Mouse (Mus musculus) midbrain, embryonic 15.5 days (tissue): Measurements from ENCODE around the gene Scn7a. TPM values are rescaled to one million over a fixed set of nuclear protein-coding genes. Genes with fewer than 3 reads are reported as not detected.
A peak's percentile ranks its signal among the peaks of the same experiment; 100 is the strongest.

Source experiments
- ATAC-seq: fragments of 200-750 bp; cut with Nextera tagmentation; replicated peaks from 2 replicates; pipeline ENCODE4 v1.8.0; 2017; ENCODE audit warnings: moderate TSS enrichment
- H3K27ac ChIP-seq: fragments of 300-500 bp; sonication (generic); 2 replicates; pipeline ENCODE4 v1.5.1; 2015; ENCODE audit warnings: mild to moderate bottlenecking, inconsistent platforms
- H3K27me3 ChIP-seq: fragments of 300-500 bp; sonication (generic); replicated peaks from 2 replicates; pipeline ENCODE4 v1.6.1; 2015; ENCODE audit warnings: inconsistent platforms
- H3K36me3 ChIP-seq: fragments of 300-500 bp; sonication (generic); replicated peaks from 2 replicates; pipeline ENCODE4 v1.6.1; 2015; ENCODE audit warnings: inconsistent platforms
- H3K4me1 ChIP-seq: fragments of 300-500 bp; sonication (generic); 2 replicates; pipeline ENCODE4 v1.6.1; 2015; ENCODE audit warnings: inconsistent platforms
- H3K4me2 ChIP-seq: fragments of 300-500 bp; sonication (generic); 2 replicates; pipeline ENCODE4 v1.6.1; 2015; ENCODE audit warnings: inconsistent platforms, mild to moderate bottlenecking, moderate library complexity
- H3K4me3 ChIP-seq: fragments of 300-500 bp; sonication (generic); 2 replicates; pipeline ENCODE4 v1.5.1; 2015; ENCODE audit warnings: mild to moderate bottlenecking, inconsistent platforms
- H3K9ac ChIP-seq: fragments of 300-500 bp; sonication (generic); 2 replicates; pipeline ENCODE4 v1.6.1; 2015; ENCODE audit warnings: mild to moderate bottlenecking, inconsistent platforms
- H3K9me3 ChIP-seq: fragments of 300-500 bp; sonication (generic); 2 replicates; pipeline ENCODE4 v1.6.1; 2016; ENCODE audit warnings: inconsistent platforms
- WGBS: fragments of 180-500 bp; shearing (Covaris S2); methylation state at CpG from one replicate; pipeline ENCODE4 v1.1.7; 2015; ENCODE audit warnings: mixed read lengths; 5-methylcytosine and 5-hydroxymethylcytosine counted together
- polyA plus RNA-seq: library from polyadenylated mRNA; unstranded; fragments of >200 nt; fragmentation: Nextera tagmentation; extraction: Ambion mirVana; gene quantifications from 2 replicates; pipeline ENCODE4 v1.2.1, GENCODE M21; 2015

Gene Scn7a
- polyA plus RNA-seq = 0.08 and 0.17 TPM in 2 replicates

- no peak for ATAC-seq
- no peaks in the 10 kb centered on the region for H3K9me3 ChIP-seq
- WGBS = 39% methylated on average over 6 of the region's 6 CpGs
Measured at GRCm38 (mm10) chr2:66784765-66785164, at the start of gene Scn7a. Scn7a (minus strand) TSS chr2:66784914.

GRCm38 (mm10) chr2:66827729-66828128 lies 43.0 kb upstream of the Scn7a start:
- Histone ChIP-seq H3K9me3 (no peaks in the 10 kb centered on the region), H3K9ac (no peak overlapping the region), H3K4me1 (no peaks in the 10 kb centered on the region), H3K27ac (no peak overlapping the region), H3K36me3 (no peaks in the 10 kb centered on the region), H3K27me3 (no peaks in the 10 kb centered on the region), H3K4me3 (no peak overlapping the region), H3K4me2 (no peak overlapping the region)
- WGBS = 88% methylated on average over 1 of the region's 1 CpGs
- no peak for ATAC-seq

More at GRCm38 (mm10) chr2:66784765-66785164, at the start of gene Scn7a:
- no peaks in the 10 kb centered on the region for H3K4me1 ChIP-seq
- no peak within 1 kb of the TSS for H3K4me2 ChIP-seq
- no peaks in the 10 kb centered on the region for H3K36me3 ChIP-seq
- no peak within 1 kb of the TSS for H3K27ac ChIP-seq
- no peak within 1 kb of the TSS for H3K9ac ChIP-seq
- no peaks in the 10 kb centered on the region for H3K27me3 ChIP-seq
- no peak within 1 kb of the TSS for H3K4me3 ChIP-seq

GRCm38 (mm10) chr2:66819862-66820559 lies 35.3 kb upstream of the Scn7a start:
- 35% methylated on average over 7 of the region's 7 CpGs for WGBS

GRCm38 (mm10) chr2:66799676-66800249 lies 15.0 kb upstream of the Scn7a start:
- Histone ChIP-seq H3K4me1 (no peaks in the 10 kb centered on the region), H3K27ac (no peak overlapping the region), H3K9me3 (no peaks in the 10 kb centered on the region), H3K4me2 (no peak overlapping the region), H3K36me3 (no peaks in the 10 kb centered on the region), H3K27me3 (no peaks in the 10 kb centered on the region), H3K4me3 (no peak overlapping the region), H3K9ac (no peak overlapping the region)
- 40% methylated on average over 4 of the region's 4 CpGs for WGBS
- ATAC-seq = peak; percentile 73

More at GRCm38 (mm10) chr2:66819862-66820559, 35.3 kb upstream of the Scn7a start:
- Histone ChIP-seq H3K36me3 (no peaks in the 10 kb centered on the region), H3K9ac (no peak overlapping the region), H3K4me1 (no peaks in the 10 kb centered on the region), H3K27ac (no peak overlapping the region), H3K4me3 (no peak overlapping the region), H3K4me2 (no peak overlapping the region), H3K9me3 (no peaks in the 10 kb centered on the region), H3K27me3 (no peaks in the 10 kb centered on the region)
- ATAC-seq = peak; percentile 72

GRCm38 (mm10) chr2:66797493-66797892 lies 12.8 kb upstream of the Scn7a start:
- ATAC-seq = no peak
- no peak overlapping the region for H3K4me2 ChIP-seq

GRCm38 (mm10) chr2:66791629-66792028 lies 6.9 kb upstream of the Scn7a start:
- ATAC-seq = no peak
- H3K27me3 ChIP-seq = no peaks in the 10 kb centered on the region
- no peak overlapping the region for H3K9ac ChIP-seq
- H3K9me3 ChIP-seq = no peaks in the 10 kb centered on the region
- H3K4me1 ChIP-seq = no peaks in the 10 kb centered on the region
- H3K36me3 ChIP-seq = no peaks in the 10 kb centered on the region
- H3K4me2 ChIP-seq = no peak overlapping the region
- no peak overlapping the region for H3K27ac ChIP-seq
- no peak overlapping the region for H3K4me3 ChIP-seq
- 87% methylated on average over 1 of the region's 1 CpGs for WGBS

More at GRCm38 (mm10) chr2:66797493-66797892, 12.8 kb upstream of the Scn7a start:
- Histone ChIP-seq H3K27ac (no peak overlapping the region), H3K36me3 (no peaks in the 10 kb centered on the region), H3K27me3 (no peaks in the 10 kb centered on the region), H3K4me1 (no peaks in the 10 kb centered on the region), H3K9ac (no peak overlapping the region), H3K9me3 (no peaks in the 10 kb centered on the region), H3K4me3 (no peak overlapping the region)
- WGBS = 88% methylated on average over 1 of the region's 1 CpGs

GRCm38 (mm10) chr2:66780884-66781283 lies 3.8 kb downstream of the Scn7a start:
- Histone ChIP-seq H3K27ac (no peak overlapping the region), H3K4me1 (no peaks in the 10 kb centered on the region), H3K36me3 (no peaks in the 10 kb centered on the region), H3K4me3 (no peak overlapping the region), H3K9ac (no peak overlapping the region), H3K27me3 (no peaks in the 10 kb centered on the region), H3K9me3 (no peaks in the 10 kb centered on the region), H3K4me2 (no peak overlapping the region)
- ATAC-seq = no peak
- 76% methylated on average over 2 of the region's 2 CpGs for WGBS

GRCm38 (mm10) chr2:66767980-66768379 lies 16.7 kb downstream of the Scn7a start:
- WGBS = 89% methylated on average over 2 of the region's 2 CpGs
- Histone ChIP-seq H3K4me3 (no peak overlapping the region), H3K27ac (no peak overlapping the region)

GRCm38 (mm10) chr2:66765170-66765569 lies 19.5 kb downstream of the Scn7a start:
- Histone ChIP-seq H3K9ac (no peak overlapping the region), H3K27ac (no peak overlapping the region), H3K9me3 (no peaks in the 10 kb centered on the region), H3K27me3 (no peaks in the 10 kb centered on the region), H3K4me1 (no peaks in the 10 kb centered on the region), H3K4me3 (no peak overlapping the region), H3K4me2 (no peak overlapping the region), H3K36me3 (no peaks in the 10 kb centered on the region)
- 79% methylated on average over 1 of the region's 1 CpGs for WGBS
- ATAC-seq = no peak

More at GRCm38 (mm10) chr2:66767980-66768379, 16.7 kb downstream of the Scn7a start:
- H3K4me2 ChIP-seq = no peak overlapping the region
- no peak for ATAC-seq
- no peaks in the 10 kb centered on the region for H3K27me3 ChIP-seq
- H3K36me3 ChIP-seq = no peaks in the 10 kb centered on the region
- H3K9me3 ChIP-seq = no peaks in the 10 kb centered on the region
- H3K9ac ChIP-seq = no peak overlapping the region
- H3K4me1 ChIP-seq = no peaks in the 10 kb centered on the region

- no peak overlapping the region for H3K4me3 ChIP-seq
- no peaks in the 10 kb centered on the region for H3K27me3 ChIP-seq
- ATAC-seq = no peak
- no peak overlapping the region for H3K27ac ChIP-seq
- H3K9ac ChIP-seq = no peak overlapping the region
- H3K36me3 ChIP-seq = no peaks in the 10 kb centered on the region
- H3K4me2 ChIP-seq = no peak overlapping the region
- no peaks in the 10 kb centered on the region for H3K9me3 ChIP-seq
- no peaks in the 10 kb centered on the region for H3K4me1 ChIP-seq
Measured at GRCm38 (mm10) chr2:66762905-66763304, 21.8 kb downstream of the Scn7a start.

GRCm38 (mm10) chr2:66728002-66728401 lies 56.7 kb downstream of the Scn7a start:
- no peak overlapping the region for H3K4me3 ChIP-seq

GRCm38 (mm10) chr2:66727585-66727974 lies 57.1 kb downstream of the Scn7a start:
- ATAC-seq = no peak
- Histone ChIP-seq H3K4me3 (no peak overlapping the region), H3K4me2 (no peak overlapping the region)

More at GRCm38 (mm10) chr2:66728002-66728401, 56.7 kb downstream of the Scn7a start:
- 94% methylated on average over 3 of the region's 3 CpGs for WGBS
- no peaks in the 10 kb centered on the region for H3K9me3 ChIP-seq
- H3K27me3 ChIP-seq = no peaks in the 10 kb centered on the region
- H3K27ac ChIP-seq = no peak overlapping the region
- H3K4me1 ChIP-seq = no peaks in the 10 kb centered on the region
- H3K9ac ChIP-seq = no peak overlapping the region
- ATAC-seq = no peak
- no peaks in the 10 kb centered on the region for H3K36me3 ChIP-seq
- no peak overlapping the region for H3K4me2 ChIP-seq

More at GRCm38 (mm10) chr2:66727585-66727974, 57.1 kb downstream of the Scn7a start:
- Histone ChIP-seq H3K4me1 (no peaks in the 10 kb centered on the region), H3K36me3 (no peaks in the 10 kb centered on the region), H3K9me3 (no peaks in the 10 kb centered on the region), H3K9ac (no peak overlapping the region), H3K27me3 (no peaks in the 10 kb centered on the region), H3K27ac (no peak overlapping the region)
